Mouse (Mus musculus) kidney, embryonic 14.5 days (tissue): ENCODE results near the gene Eya2. TPM values are rescaled to one million over a fixed set of nuclear protein-coding genes. Genes with fewer than 3 reads are reported as not detected.

Source experiments
- ATAC-seq: fragments of 200-750 bp; cut with Nextera tagmentation; 2 replicates; pipeline ENCODE4 v1.8.0; 2017; ENCODE audit warnings: moderate number of reproducible peaks, mild to moderate bottlenecking, moderate TSS enrichment, moderate library complexity; ENCODE audit not compliant: low FRiP score, low TSS enrichment
- H3K27ac ChIP-seq: fragments of 300-500 bp; sonication (generic); 2 replicates; pipeline ENCODE4 v1.5.1; 2014; ENCODE audit warnings: low read depth, mild to moderate bottlenecking, low read length, moderate library complexity, mixed read lengths
- H3K27me3 ChIP-seq: fragments of 300-500 bp; sonication (generic); 2 replicates; pipeline ENCODE4 v1.6.1; 2014; ENCODE audit warnings: mild to moderate bottlenecking, low read length; ENCODE audit not compliant: control insufficient read depth, insufficient read depth
- H3K36me3 ChIP-seq: fragments of 300-500 bp; sonication (generic); 2 replicates; pipeline ENCODE4 v1.6.1; 2014; ENCODE audit warnings: low read length, mixed read lengths; ENCODE audit not compliant: control insufficient read depth, insufficient read depth
- H3K4me1 ChIP-seq: fragments of 300-500 bp; sonication (generic); 2 replicates; pipeline ENCODE4 v1.6.1; 2014; ENCODE audit warnings: low read length, mixed read lengths; ENCODE audit not compliant: control insufficient read depth, insufficient read depth
- H3K4me2 ChIP-seq: fragments of 300-500 bp; sonication (generic); replicated peaks from 2 replicates; pipeline ENCODE4 v1.6.1; 2014; ENCODE audit warnings: low read depth, mild to moderate bottlenecking, low read length
- H3K4me3 ChIP-seq: fragments of 300-500 bp; sonication (generic); 2 replicates; pipeline ENCODE4 v1.5.1; 2014; ENCODE audit warnings: mild to moderate bottlenecking, low read length
- H3K9ac ChIP-seq: fragments of 300-500 bp; sonication (generic); 2 replicates; pipeline ENCODE4 v1.6.1; 2014; ENCODE audit warnings: low read depth, mild to moderate bottlenecking, low read length, moderate library complexity
- H3K9me3 ChIP-seq: fragments of 300-500 bp; sonication (generic); 2 replicates; pipeline ENCODE4 v1.6.1; 2016; ENCODE audit warnings: low read length; ENCODE audit not compliant: control insufficient read depth
- WGBS: fragments of 180-500 bp; shearing (Covaris S2); extraction: QIAGEN DNeasy Blood & Tissue Kit; methylation state at CpG from one replicate; pipeline ENCODE4 v1.1.7; 2014; 5-methylcytosine and 5-hydroxymethylcytosine counted together
- polyA plus RNA-seq: library from polyadenylated mRNA; unstranded; fragments of >200 nt; fragmentation: Nextera tagmentation; extraction: Ambion mirVana; gene quantifications from 2 replicates; pipeline ENCODE4 v1.2.1, GENCODE M21; 2014

The Eya2 gene
- polyA plus RNA-seq, 1 experiment from 2014 or later = 10.4 TPM

DNA sequence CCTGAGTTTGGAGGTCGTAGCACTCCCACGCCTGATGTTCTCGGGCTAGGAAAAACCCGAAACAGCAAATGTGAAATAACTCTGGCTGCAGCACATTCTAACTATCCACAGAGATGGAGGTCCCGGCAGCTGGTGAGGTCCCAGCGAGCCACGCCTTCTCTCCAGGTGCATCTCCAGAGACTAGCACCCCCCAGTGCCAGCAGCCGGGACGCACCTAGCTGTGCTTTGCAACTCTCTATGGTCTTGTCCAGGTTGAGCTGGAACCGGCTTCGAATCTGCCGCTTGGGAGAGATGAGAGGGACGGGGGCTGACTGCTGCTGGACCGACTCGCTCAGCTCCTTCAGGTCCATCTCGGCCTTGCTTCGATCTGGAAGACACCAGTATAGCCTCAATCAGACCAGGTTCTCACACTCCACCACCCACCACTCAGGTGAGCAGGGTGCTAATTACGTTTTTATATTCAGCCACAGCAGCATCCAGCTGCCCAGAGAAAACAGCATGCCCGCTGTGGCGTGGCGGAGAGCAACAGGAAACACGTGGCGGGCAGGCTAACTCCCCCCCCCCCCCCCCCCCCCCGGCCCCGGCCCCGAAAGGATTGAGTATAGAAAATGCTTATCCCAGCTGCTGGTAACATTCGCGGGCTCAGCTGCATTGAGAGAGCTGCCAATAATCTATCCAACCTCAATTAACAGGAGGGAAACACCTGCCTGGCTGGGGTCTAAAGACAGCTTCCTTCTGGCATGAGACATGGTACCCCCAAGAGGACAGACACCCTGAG lies 220.5 kb downstream of the Eya2 start:
- no peaks in the 10 kb centered on the region for H3K9me3 ChIP-seq
- H3K4me1 ChIP-seq = no peaks in the 10 kb centered on the region
- ATAC-seq = no peak
- no peak overlapping the region for H3K4me2 ChIP-seq
- H3K9ac ChIP-seq = no peak overlapping the region
- 89% methylated on average over 25 of the region's 28 CpGs for WGBS
- H3K27ac ChIP-seq = no peak overlapping the region
- no peaks in the 10 kb centered on the region for H3K27me3 ChIP-seq
- no peak overlapping the region for H3K4me3 ChIP-seq
- peaks cover 89% of the 10 kb centered on the region for H3K36me3 ChIP-seq

- no peaks in the 10 kb centered on the region for H3K4me1 ChIP-seq
- ATAC-seq = no peak
- H3K9me3 ChIP-seq = no peaks in the 10 kb centered on the region
- no peaks in the 10 kb centered on the region for H3K27me3 ChIP-seq
- H3K4me2 ChIP-seq = no peak overlapping the region
- no peak overlapping the region for H3K4me3 ChIP-seq
- H3K9ac ChIP-seq = no peak overlapping the region
- no peak overlapping the region for H3K27ac ChIP-seq
- WGBS = 97% methylated on average over 10 of the region's 10 CpGs
- peaks cover 88% of the 10 kb centered on the region for H3K36me3 ChIP-seq
Observed at GRCm38 (mm10) chr2:165817437-165817836, 222.6 kb downstream of the Eya2 start.

DNA sequence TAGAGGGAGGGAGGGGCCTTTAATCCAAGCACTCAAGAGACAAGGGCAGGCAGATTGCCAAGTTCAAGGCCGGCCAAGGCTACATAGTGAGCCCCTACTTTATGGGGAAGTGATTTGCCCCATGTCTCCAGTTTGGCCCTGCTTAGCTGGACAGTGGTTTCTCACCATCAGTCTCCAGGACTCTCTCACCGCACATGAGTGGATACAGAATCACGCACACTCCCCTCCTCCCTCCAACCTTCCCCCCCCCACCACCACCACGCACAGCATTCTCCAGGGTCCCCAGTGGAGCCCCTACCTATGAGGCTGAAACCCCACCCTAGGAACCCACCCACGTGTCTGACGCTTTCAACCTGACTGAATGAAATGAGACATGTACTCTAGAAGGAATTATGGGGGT lies 223.7 kb downstream of the Eya2 start:
- Histone ChIP-seq H3K9me3 (no peaks in the 10 kb centered on the region), H3K4me3 (no peak overlapping the region), H3K27me3 (no peaks in the 10 kb centered on the region), H3K36me3 (peaks cover 88% of the 10 kb centered on the region), H3K27ac (no peak overlapping the region), H3K4me1 (no peaks in the 10 kb centered on the region), H3K4me2 (no peak overlapping the region), H3K9ac (no peak overlapping the region)
- no peak for ATAC-seq
- WGBS = 80% methylated on average over 6 of the region's 6 CpGs

DNA sequence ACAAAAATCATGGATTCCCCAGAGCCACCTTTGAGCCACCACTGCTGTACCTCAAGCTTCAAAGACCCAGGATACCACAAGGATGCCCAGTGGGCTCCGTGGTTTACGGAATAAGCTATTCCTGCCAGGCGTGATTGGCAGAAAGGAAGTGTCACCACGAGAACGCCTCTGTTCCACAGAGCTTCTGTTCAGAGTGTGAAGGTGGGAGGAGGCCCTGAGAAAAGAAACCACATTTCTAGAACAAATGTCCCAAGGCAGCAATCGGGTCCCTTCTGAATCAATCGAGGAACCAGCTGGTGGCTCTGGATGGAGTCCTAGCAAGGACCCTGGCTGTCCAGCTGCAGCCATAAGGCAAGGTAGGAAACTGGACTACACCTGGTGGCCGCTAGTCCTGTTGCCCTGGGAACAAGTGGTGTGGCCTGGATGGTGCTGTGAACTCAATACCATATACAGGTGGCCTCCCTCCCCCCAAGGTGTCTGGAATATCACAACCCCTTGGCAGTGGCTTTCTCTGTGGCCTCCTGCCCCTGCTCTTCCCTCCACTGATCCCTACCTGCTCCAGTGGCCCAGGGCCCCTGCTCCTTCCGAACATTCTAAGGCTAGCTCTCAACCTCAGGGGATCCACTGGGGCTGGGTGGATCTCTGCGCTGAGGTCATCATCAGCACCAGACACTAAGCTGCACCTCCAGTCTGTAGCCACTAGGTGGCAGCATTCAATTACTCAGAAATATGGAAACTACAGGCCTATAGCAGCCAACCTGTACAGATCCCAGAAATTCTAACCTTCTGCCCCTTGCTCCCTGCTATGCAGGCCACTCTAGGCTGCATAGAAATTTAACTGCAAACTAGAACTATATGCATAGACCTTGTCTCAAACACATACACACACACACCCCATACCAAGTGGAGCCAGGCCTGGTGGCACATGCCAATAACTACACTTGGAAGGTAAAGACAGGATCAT lies 224.4 kb downstream of the Eya2 start:
- ATAC-seq = peak; percentile 69; the same call in 1 of the 2 replicates

GRCm38 (mm10) chr2:165820073-165820472 lies 225.2 kb downstream of the Eya2 start:
- no peaks in the 10 kb centered on the region for H3K4me1 ChIP-seq
- no peak overlapping the region for H3K4me2 ChIP-seq
- no peak for ATAC-seq
- H3K27ac ChIP-seq = no peak overlapping the region
- no peaks in the 10 kb centered on the region for H3K27me3 ChIP-seq
- H3K4me3 ChIP-seq = no peak overlapping the region
- H3K9ac ChIP-seq = no peak overlapping the region
- WGBS = 86% methylated on average over 3 of the region's 3 CpGs
- H3K9me3 ChIP-seq = no peaks in the 10 kb centered on the region
- H3K36me3 ChIP-seq = peaks cover 86% of the 10 kb centered on the region

More for the DNA sequence above, 224.4 kb downstream of the Eya2 start:
- Histone ChIP-seq H3K27me3 (no peaks in the 10 kb centered on the region), H3K9ac (0 out of 2 replicates have a peak overlapping the region, but pooled peaks have one; percentile 4), H3K4me1 (no peaks in the 10 kb centered on the region), H3K4me3 (no peak overlapping the region), H3K9me3 (no peaks in the 10 kb centered on the region), H3K4me2 (no peak overlapping the region), H3K27ac (no peak overlapping the region), H3K36me3 (peaks cover 87% of the 10 kb centered on the region)
- WGBS = 81% methylated on average over 10 of the region's 10 CpGs

GRCm38 (mm10) chr2:165820504-165821095 lies 225.8 kb downstream of the Eya2 start:
- Histone ChIP-seq H3K9me3 (no peaks in the 10 kb centered on the region), H3K4me2 (no peak overlapping the region), H3K27ac (no peak overlapping the region), H3K4me3 (no peak overlapping the region), H3K9ac (no peak overlapping the region), H3K4me1 (0 out of 2 replicates have a peak, but pooled peaks cover 1% of the 10 kb centered on the region), H3K36me3 (peaks cover 86% of the 10 kb centered on the region), H3K27me3 (no peaks in the 10 kb centered on the region)
- no peak for ATAC-seq
- WGBS = 62% methylated on average over 15 of the region's 15 CpGs

Other genes starting within 250 kb of the Eya2 start
- 0.67 and 0.88 TPM in 2 replicates for gene Zfp663, start 226.3 kb upstream of the Eya2 start, polyA plus RNA-seq
- gene Zfp334, start 206.8 kb upstream of the Eya2 start, polyA plus RNA-seq = 7.9 and 13.9 TPM in 2 replicates
- 0.07 and 0.09 TPM in 2 replicates for gene Ocstamp, start 194.6 kb upstream of the Eya2 start, polyA plus RNA-seq
- 0.24 and 0.42 TPM in 2 replicates for gene Slc13a3, start 121.8 kb upstream of the Eya2 start, polyA plus RNA-seq
- 27.0 and 42.5 TPM in 2 replicates for gene Trp53rka, start 101.7 kb upstream of the Eya2 start, polyA plus RNA-seq
- gene Slc2a10, start 91.2 kb upstream of the Eya2 start, polyA plus RNA-seq = 3.0 and 6.9 TPM in 2 replicates